Mouse (Mus musculus): ENCODE data around the gene P4ha1. TPM values are rescaled to one million over a fixed set of nuclear protein-coding genes. Genes with fewer than 3 reads are reported as not detected.

Gene P4ha1
- polyA plus RNA-seq, 1 experiment from 2014 or later, result 76.2 TPM

DNA sequence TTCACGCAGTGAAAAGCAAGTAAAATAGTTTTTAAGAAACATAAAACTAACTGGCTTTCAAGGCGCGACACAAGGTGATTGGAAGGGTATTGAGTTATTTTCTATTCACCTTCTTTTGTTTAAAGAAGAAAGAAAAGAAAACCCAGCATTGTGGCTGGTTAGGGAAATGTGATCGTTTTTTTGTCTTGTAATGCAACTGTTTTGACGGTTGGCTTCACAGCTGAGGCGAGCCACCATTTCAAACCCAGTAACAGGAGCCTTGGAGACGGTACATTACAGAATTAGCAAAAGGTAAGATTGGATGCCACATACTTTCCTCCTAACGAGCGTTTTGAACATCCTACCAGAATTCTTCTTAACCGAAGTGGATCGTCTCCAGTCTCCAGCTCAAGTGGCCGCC lies 31.0 kb downstream of the P4ha1 start:
- Histone ChIP-seq H3K9me3 (no peaks in the 10 kb centered on the region), H3K9ac (no peak overlapping the region), H3K27me3 (no peaks in the 10 kb centered on the region), H3K27ac (no peak overlapping the region), H3K4me2 (no peak overlapping the region), H3K4me1 (no peaks in the 10 kb centered on the region), H3K4me3 (no peak overlapping the region), H3K36me3 (peaks cover 65% of the 10 kb centered on the region)
- 82% methylated on average over 12 of the region's 12 CpGs for WGBS
- ATAC-seq (ENCODE audit: insufficient number of reproducible peaks, insufficient read depth, low FRiP score, low TSS enrichment, low read depth), result no peak

DNA sequence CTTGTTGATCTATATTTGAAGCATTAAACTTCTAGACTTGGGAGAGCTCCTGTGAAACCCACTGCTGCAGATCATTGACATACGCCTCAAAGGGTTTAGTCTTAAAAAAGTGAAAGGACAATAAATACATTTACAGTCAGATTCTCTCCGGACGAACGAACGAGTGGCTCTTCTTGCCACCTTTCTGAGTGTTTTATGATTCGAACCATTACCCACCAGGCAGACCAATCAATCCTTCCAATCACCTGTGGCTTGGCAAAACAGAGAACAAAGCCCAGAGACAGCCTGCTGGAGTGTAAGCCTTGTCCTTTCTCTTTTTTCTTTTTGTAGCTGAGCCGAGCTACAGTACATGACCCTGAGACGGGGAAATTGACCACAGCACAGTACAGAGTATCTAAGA lies 31.9 kb downstream of the P4ha1 start:
- Histone ChIP-seq H3K27ac (no peak overlapping the region), H3K9me3 (no peaks in the 10 kb centered on the region), H3K4me1 (no peaks in the 10 kb centered on the region), H3K27me3 (no peaks in the 10 kb centered on the region), H3K9ac (no peak overlapping the region), H3K36me3 (peaks cover 66% of the 10 kb centered on the region), H3K4me3 (no peak overlapping the region), H3K4me2 (no peak overlapping the region)
- 89% methylated on average over 8 of the region's 8 CpGs for WGBS
- ATAC-seq (ENCODE audit: insufficient number of reproducible peaks, insufficient read depth, low FRiP score, low TSS enrichment, low read depth), result no peak

DNA sequence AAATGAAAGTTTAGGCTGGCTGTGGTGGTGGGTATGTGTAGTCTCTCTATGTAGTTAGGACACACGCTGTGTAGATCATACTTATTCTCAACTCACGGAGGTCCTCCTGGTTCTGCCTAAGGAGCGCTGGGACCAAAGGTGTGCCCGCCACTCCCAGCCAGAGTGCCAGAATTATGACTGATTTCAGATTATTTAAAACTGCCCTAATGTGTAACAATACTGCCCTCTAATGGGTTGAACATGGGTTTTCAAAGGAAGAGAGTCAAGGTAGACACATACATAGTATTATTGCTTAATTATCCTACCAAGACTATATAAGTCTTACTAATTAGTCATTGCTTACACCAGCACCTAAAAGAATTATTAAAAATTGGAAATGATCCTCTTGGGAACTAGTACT lies 35.6 kb downstream of the P4ha1 start:
- H3K9me3 ChIP-seq, result no peaks in the 10 kb centered on the region
- no peaks in the 10 kb centered on the region for H3K4me1 ChIP-seq
- ATAC-seq (ENCODE audit: insufficient number of reproducible peaks, insufficient read depth, low FRiP score, low TSS enrichment, low read depth), result no peak
- peaks cover 64% of the 10 kb centered on the region for H3K36me3 ChIP-seq
- no peak overlapping the region for H3K4me3 ChIP-seq
- no peak overlapping the region for H3K9ac ChIP-seq
- no peak overlapping the region for H3K4me2 ChIP-seq
- H3K27ac ChIP-seq, result no peak overlapping the region
- H3K27me3 ChIP-seq, result no peaks in the 10 kb centered on the region
- 92% methylated on average over 4 of the region's 4 CpGs for WGBS

DNA sequence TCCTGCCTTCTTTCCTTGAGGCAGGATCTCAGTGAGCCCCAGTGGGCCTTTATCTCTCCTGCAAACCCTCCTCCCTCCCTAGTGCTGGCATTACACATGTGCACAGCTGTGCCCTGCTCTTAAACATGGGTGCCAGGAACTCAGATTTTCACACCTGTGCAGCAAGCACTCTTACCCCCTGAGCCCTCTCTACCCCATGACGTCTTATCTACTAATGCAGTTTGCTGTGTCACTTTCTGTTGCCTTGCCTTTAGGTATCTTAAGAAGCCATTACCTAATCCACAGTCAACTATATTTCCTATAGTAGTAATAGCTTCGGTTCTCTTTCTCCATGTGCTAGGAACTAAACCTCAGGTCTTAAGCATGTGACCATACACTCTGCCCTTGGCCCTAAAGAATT lies 40.1 kb downstream of the P4ha1 start:
- Histone ChIP-seq H3K27me3 (no peaks in the 10 kb centered on the region), H3K9ac (no peak overlapping the region), H3K4me2 (no peak overlapping the region), H3K27ac (no peak overlapping the region), H3K4me3 (no peak overlapping the region), H3K36me3 (peaks cover 79% of the 10 kb centered on the region), H3K9me3 (no peaks in the 10 kb centered on the region), H3K4me1 (no peaks in the 10 kb centered on the region)
- ATAC-seq (ENCODE audit: insufficient number of reproducible peaks, insufficient read depth, low FRiP score, low TSS enrichment, low read depth), result no peak
- 89% methylated on average over 2 of the region's 2 CpGs for WGBS

DNA sequence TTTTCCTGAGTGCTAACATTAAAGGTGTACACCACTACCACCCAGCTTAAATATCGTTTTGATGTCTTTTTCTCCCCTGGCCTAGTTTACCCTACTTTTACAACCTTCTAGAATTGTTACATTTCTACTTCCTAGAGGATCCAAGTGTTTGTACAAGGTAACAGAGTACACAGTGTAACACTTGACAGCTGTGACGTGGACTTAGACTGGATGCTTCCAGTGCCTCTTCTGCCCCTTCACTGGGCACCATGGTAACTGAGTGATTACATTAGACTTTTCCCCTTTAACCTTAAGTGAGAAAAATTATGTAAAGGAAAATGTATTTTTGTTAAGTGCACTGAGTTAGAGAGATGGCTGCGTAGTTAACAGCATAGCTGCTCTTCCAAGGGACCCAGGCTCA lies 41.5 kb downstream of the P4ha1 start:
- H3K27ac ChIP-seq, result no peak overlapping the region
- peaks cover 88% of the 10 kb centered on the region for H3K36me3 ChIP-seq
- no peaks in the 10 kb centered on the region for H3K27me3 ChIP-seq
- no peaks in the 10 kb centered on the region for H3K9me3 ChIP-seq
- no peak overlapping the region for H3K4me2 ChIP-seq
- H3K4me1 ChIP-seq, result no peaks in the 10 kb centered on the region
- no peak overlapping the region for H3K4me3 ChIP-seq
- H3K9ac ChIP-seq, result no peak overlapping the region
- WGBS, result 90% methylated on average over 3 of the region's 3 CpGs
- ATAC-seq (ENCODE audit: insufficient number of reproducible peaks, insufficient read depth, low FRiP score, low TSS enrichment, low read depth), result no peak

DNA sequence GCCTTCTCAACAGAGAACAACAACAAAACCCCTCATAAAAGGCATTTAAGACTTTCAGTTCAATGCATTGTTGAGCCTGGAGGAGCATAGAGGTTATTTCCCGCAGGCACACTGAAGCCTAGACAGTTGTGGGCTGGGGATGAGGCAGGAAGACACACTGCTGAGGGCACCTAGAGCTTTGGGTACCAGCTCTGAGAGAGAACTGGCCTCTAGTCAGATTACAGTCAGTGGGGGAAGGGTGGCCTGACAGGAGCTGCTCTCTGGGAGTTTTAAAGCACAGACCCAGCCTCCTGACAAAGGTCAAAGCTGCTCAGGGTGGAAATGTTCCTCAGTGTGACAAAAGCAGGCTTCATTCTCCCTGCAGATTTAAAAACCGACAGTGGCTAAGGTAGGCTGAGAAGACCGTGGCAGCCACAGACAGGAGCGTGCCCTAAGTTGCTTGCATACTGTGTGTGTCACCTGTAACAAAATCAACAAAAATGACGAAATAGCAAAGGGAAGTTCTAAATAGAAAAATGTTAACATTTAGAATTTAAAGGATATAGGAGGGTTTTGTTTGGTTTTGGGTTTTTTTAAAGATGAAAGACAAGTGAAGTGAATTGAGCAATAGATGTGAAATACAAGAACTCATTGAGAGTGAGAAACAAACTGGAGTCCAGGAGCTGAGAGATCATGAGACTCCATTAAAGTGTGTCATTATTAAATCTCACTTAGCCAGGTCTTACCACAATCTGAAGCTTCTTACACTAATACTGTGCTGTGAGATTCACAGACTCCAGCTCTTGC lies 42.9 kb downstream of the P4ha1 start:
- Histone ChIP-seq H3K9me3 (no peaks in the 10 kb centered on the region), H3K27me3 (no peaks in the 10 kb centered on the region), H3K4me3 (no peak overlapping the region), H3K9ac (no peak overlapping the region), H3K4me2 (no peak overlapping the region), H3K27ac (no peak overlapping the region), H3K4me1 (no peaks in the 10 kb centered on the region), H3K36me3 (peaks cover 93% of the 10 kb centered on the region)
- WGBS, result 83% methylated on average over 5 of the region's 5 CpGs
- ATAC-seq (ENCODE audit: insufficient number of reproducible peaks, insufficient read depth, low FRiP score, low TSS enrichment, low read depth), result no peak

DNA sequence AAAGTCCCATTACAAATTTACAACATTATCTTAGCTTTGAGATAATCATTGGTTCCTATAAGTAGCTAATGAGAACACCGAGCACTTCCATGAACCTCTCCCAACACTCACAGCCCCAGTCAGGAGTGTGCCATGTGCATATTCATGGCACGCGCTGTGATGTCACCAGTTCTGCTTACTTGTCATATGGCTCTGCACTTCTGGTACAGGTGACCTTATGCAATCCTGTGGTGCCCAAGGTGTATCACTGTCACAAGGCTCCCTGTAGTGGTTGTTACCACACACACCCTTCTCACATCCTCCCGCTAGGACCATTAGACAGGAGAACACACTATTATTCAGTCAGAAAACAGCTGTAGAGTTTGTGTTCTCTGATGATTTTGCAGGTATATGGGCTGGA lies 43.6 kb downstream of the P4ha1 start:
- no peak for ATAC-seq (ENCODE audit: insufficient number of reproducible peaks, insufficient read depth, low FRiP score, low TSS enrichment, low read depth)
- no peaks in the 10 kb centered on the region for H3K4me1 ChIP-seq
- H3K4me3 ChIP-seq, result no peak overlapping the region
- H3K9me3 ChIP-seq, result no peaks in the 10 kb centered on the region
- no peak overlapping the region for H3K9ac ChIP-seq
- H3K4me2 ChIP-seq, result no peak overlapping the region
- peaks cover 95% of the 10 kb centered on the region for H3K36me3 ChIP-seq
- no peaks in the 10 kb centered on the region for H3K27me3 ChIP-seq
- 96% methylated on average over 4 of the region's 4 CpGs for WGBS
- no peak overlapping the region for H3K27ac ChIP-seq

DNA sequence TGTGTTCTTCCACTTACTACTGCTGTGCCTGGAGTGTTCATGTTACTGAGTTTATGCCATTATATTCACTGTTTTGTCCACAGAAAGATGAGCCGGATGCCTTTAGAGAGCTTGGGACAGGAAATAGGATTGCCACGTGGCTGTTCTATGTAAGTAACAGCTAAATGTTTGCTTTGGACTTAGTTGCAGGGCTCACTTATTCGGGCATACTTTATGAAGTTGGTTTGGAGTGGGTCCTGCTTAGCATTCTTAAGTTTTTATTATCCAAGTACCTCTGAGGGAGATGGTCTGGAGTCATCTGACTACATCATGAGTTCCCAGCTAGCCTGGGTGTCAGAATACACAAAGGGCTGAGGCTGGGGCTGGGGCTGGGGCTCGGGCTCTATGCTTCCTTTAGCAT lies 44.1 kb downstream of the P4ha1 start:
- no peak for ATAC-seq (ENCODE audit: insufficient number of reproducible peaks, insufficient read depth, low FRiP score, low TSS enrichment, low read depth)
- no peak overlapping the region for H3K27ac ChIP-seq
- H3K4me2 ChIP-seq, result no peak overlapping the region
- WGBS, result 75% methylated on average over 4 of the region's 4 CpGs
- no peak overlapping the region for H3K4me3 ChIP-seq
- peaks cover 93% of the 10 kb centered on the region for H3K36me3 ChIP-seq
- H3K4me1 ChIP-seq, result no peaks in the 10 kb centered on the region
- H3K27me3 ChIP-seq, result no peaks in the 10 kb centered on the region
- no peak overlapping the region for H3K9ac ChIP-seq
- H3K9me3 ChIP-seq, result no peaks in the 10 kb centered on the region

DNA sequence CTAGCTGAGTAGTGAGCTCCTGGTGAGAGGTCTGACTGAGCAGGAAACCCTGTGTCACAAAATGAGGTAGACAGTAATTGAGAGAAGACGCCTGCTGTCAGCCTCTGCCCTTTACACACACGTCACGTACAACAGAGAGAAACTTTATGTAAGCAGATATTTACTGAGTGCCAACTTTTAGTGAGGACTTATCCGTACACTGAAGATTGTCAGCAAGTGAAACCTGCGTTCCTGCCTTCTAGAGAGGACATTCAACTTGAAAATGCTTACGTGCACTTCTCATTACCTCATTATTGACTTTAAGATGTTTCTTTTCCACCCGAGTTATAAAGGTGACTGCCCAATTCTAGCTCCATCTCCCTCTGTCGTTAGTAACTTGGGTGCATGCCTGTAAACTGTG lies 45.6 kb downstream of the P4ha1 start:
- Histone ChIP-seq H3K4me2 (no peak overlapping the region), H3K27ac (no peak overlapping the region), H3K9ac (no peak overlapping the region), H3K27me3 (no peaks in the 10 kb centered on the region), H3K36me3 (peaks cover 94% of the 10 kb centered on the region), H3K4me1 (no peaks in the 10 kb centered on the region), H3K9me3 (no peaks in the 10 kb centered on the region), H3K4me3 (no peak overlapping the region)
- no peak for ATAC-seq (ENCODE audit: insufficient number of reproducible peaks, insufficient read depth, low FRiP score, low TSS enrichment, low read depth)
- WGBS, result 88% methylated on average over 8 of the region's 8 CpGs

DNA sequence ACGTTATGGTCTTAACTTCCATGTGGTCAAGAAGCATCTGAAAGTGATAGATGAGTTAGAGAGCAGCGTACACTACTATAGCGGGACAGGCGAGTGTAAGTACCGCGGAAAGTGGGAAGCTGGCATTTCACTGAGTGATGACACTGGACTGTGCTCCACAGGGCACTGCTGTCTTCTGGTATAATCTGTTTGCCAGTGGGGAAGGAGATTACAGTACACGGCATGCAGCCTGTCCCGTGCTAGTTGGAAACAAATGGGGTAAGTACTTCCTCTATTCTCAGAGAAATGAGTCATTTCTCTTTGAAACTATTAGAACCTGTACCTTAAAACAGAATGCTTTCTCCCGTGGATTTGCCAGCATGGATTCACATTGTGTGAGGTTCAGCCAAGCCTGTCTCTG lies 46.3 kb downstream of the P4ha1 start:
- Histone ChIP-seq H3K9me3 (no peaks in the 10 kb centered on the region), H3K36me3 (peaks cover 94% of the 10 kb centered on the region), H3K9ac (no peak overlapping the region), H3K27me3 (no peaks in the 10 kb centered on the region), H3K4me2 (no peak overlapping the region), H3K4me1 (no peaks in the 10 kb centered on the region), H3K27ac (no peak overlapping the region), H3K4me3 (no peak overlapping the region)
- 91% methylated on average over 9 of the region's 9 CpGs for WGBS
- no peak for ATAC-seq (ENCODE audit: insufficient number of reproducible peaks, insufficient read depth, low FRiP score, low TSS enrichment, low read depth)

DNA sequence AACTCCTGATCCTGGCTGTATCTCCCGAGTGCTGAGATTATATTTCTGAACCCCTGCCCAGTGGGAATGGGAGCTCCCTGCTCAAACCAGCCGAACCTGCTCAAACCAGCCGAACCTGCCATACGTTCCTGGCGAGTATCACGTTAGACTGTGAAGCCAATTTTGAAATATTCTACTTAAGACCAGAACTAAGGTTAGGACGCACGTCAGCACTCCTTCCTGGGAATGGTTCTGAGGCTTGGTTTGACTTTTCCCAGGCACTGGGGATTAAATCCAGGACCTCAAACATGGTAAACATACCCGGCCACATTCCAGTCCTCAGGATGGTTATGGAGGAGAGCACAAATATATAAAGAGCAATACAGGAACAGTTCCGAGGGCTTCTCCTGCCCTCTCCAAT lies 54.8 kb downstream of the P4ha1 start:
- Histone ChIP-seq H3K27ac (no peak overlapping the region), H3K4me2 (no peak overlapping the region), H3K27me3 (no peaks in the 10 kb centered on the region), H3K4me1 (peaks cover 2% of the 10 kb centered on the region; the same call in 1 of the 2 replicates), H3K36me3 (peaks cover 20% of the 10 kb centered on the region), H3K9ac (no peak overlapping the region), H3K4me3 (no peak overlapping the region), H3K9me3 (no peaks in the 10 kb centered on the region)
- ATAC-seq (ENCODE audit: insufficient number of reproducible peaks, insufficient read depth, low FRiP score, low TSS enrichment, low read depth), result no peak
- 77% methylated on average over 10 of the region's 10 CpGs for WGBS

DNA sequence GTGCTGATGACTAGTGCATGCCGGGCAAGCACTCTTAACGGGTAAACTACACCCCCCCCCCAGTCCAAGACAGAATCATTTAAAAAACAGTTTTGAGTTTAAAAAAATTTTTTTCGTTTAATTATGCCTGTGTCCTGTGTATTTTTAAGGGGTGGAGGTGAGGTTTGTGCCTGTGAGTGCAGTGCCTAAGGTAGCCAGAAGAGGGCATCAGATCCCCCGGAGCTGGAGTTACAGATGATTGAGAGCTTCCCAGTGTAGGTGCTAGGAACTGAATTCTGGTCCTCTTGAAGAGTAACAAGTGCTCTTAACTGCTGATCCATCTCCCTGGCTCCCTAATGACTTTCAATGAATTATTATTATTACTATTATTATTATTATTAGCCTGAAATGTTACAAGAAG lies 55.6 kb downstream of the P4ha1 start:
- 93% methylated on average over 4 of the region's 4 CpGs for WGBS
- H3K27me3 ChIP-seq, result no peaks in the 10 kb centered on the region
- H3K4me2 ChIP-seq, result no peak overlapping the region

More for the DNA sequence above, 55.6 kb downstream of the P4ha1 start:
- no peak for ATAC-seq (ENCODE audit: insufficient number of reproducible peaks, insufficient read depth, low FRiP score, low TSS enrichment, low read depth)
- Histone ChIP-seq H3K9me3 (no peaks in the 10 kb centered on the region), H3K36me3 (peaks cover 12% of the 10 kb centered on the region), H3K9ac (no peak overlapping the region), H3K4me3 (no peak overlapping the region), H3K27ac (no peak overlapping the region), H3K4me1 (peaks cover 2% of the 10 kb centered on the region; the same call in 1 of the 2 replicates)
